Mouse (Mus musculus) ES-E14 (cell line): ENCODE data around the gene Cyb5d1. TPM values are rescaled to one million over a fixed set of nuclear protein-coding genes. Genes with fewer than 3 reads are reported as not detected.
A peak's percentile ranks its signal among the peaks of the same experiment; 100 is the strongest.

ENCODE experiments used
- DNase-seq: peaks from one replicate; pipeline ENCODE4 v3.0.0-alpha.2; 2013; ENCODE audit warnings: low read depth, low spot score
- H3K27ac ChIP-seq: 2 replicates; pipeline ENCODE4 v1.5.1; 2012; ENCODE audit warnings: low read depth, mild to moderate bottlenecking, low read length, moderate library complexity, mixed read lengths; ENCODE audit not compliant: poor library complexity, insufficient read depth, severe bottlenecking
- H3K36me3 ChIP-seq: 2 replicates; pipeline ENCODE4 v1.6.1; 2012; ENCODE audit warnings: mild to moderate bottlenecking, low read length, moderate library complexity, mixed read lengths; ENCODE audit not compliant: control insufficient read depth, poor library complexity, insufficient read depth, severe bottlenecking
- H3K4me1 ChIP-seq, 2 experiments: fragments of 150-350 bp in 1 of 2; sonication (generic) in 1 of 2; 2 replicates each; pipeline ENCODE4 v1.6.1; 2012; ENCODE audit warnings: low read length in 2 of 2, mild to moderate bottlenecking in 1 of 2, mixed read lengths in 1 of 2; ENCODE audit not compliant: control insufficient read depth in 2 of 2, insufficient read depth in 2 of 2, poor library complexity in 1 of 2
- H3K4me3 ChIP-seq, 2 experiments: fragments of 150-350 bp in 1 of 2; sonication (generic) in 1 of 2; 2 replicates each; pipeline ENCODE4 v1.5.1; 2012; ENCODE audit warnings: low read length in 2 of 2, low read depth in 1 of 2, mild to moderate bottlenecking in 1 of 2, mixed read lengths in 1 of 2; ENCODE audit not compliant: insufficient read depth in 1 of 2, poor library complexity in 1 of 2, severe bottlenecking in 1 of 2
- H3K9ac ChIP-seq: 2 replicates; pipeline ENCODE4 v1.6.1; 2012; ENCODE audit warnings: low read depth, mild to moderate bottlenecking, low read length, mixed read lengths; ENCODE audit not compliant: poor library complexity, insufficient read depth, severe bottlenecking
- H3K9me3 ChIP-seq: fragments of 150-350 bp; sonication (generic); 2 replicates; pipeline ENCODE4 v1.6.1; 2012; ENCODE audit warnings: low read depth, mild to moderate bottlenecking, low read length; ENCODE audit not compliant: control insufficient read depth, insufficient read depth
- CHD2 ChIP-seq: IDR thresholded peaks from 2 replicates; pipeline ENCODE4 v1.6.1; 2014; ENCODE audit warnings: mild to moderate bottlenecking, low read depth, low read length, inconsistent platforms
- HCFC1 ChIP-seq: IDR thresholded peaks from 2 replicates; pipeline ENCODE4 v1.6.1; 2012; ENCODE audit warnings: low read length, inconsistent platforms, borderline replicate concordance; ENCODE audit not compliant: insufficient read depth
- MAFK ChIP-seq: IDR thresholded peaks from 2 replicates; pipeline ENCODE4 v1.6.1; 2014; ENCODE audit warnings: mild to moderate bottlenecking, low read depth, low read length, inconsistent platforms; ENCODE audit not compliant: insufficient read depth
- ZC3H11A ChIP-seq: IDR thresholded peaks from 2 replicates; pipeline ENCODE4 v1.6.1; 2012; ENCODE audit warnings: low read depth, mild to moderate bottlenecking, inconsistent platforms, low read length, borderline replicate concordance
- ZNF384 ChIP-seq: IDR thresholded peaks from 2 replicates; pipeline ENCODE4 v1.6.1; 2012; ENCODE audit warnings: low read depth, low read length, inconsistent platforms
- in situ Hi-C, 2 experiments: fragments of 600-800 bp; cut with MboI; formaldehyde crosslinking; loops; one replicate each; pipeline ENCODE4 v1.15.1; 2025; ENCODE audit warnings: low sequenced_read_pairs in 2 of 2, inconsistent platforms in 1 of 2; ENCODE audit not compliant: unreplicated experiment in 2 of 2
- total RNA-seq: library from RNA; depleted of rRNA; stranded (reverse); fragments of 300-350 nt; gene quantifications from 2 replicates; pipeline ENCODE4 v1.2.3, GENCODE M21; 2012

Cyb5d1 gene
- total RNA-seq, 1 experiment, result 29.0 TPM

GRCm38 (mm10) chr11:69431829-69432639 lies 36.6 kb upstream of the Cyb5d1 start:
- no peaks in the 10 kb centered on the region for H3K9me3 ChIP-seq
- peaks cover 0 to 8% of the 10 kb centered on the region in 2 experiments; a peak in 2 of 4 replicates for H3K4me1 ChIP-seq
- TF ChIP-seq CHD2 (no peak), ZNF384 (no peak), ZC3H11A (peak; percentile 75), HCFC1 (no peak), MAFK (no peak)
- no peak overlapping the region for H3K27ac ChIP-seq
- no peak overlapping the region for H3K4me3 ChIP-seq
- no peak for DNase-seq
- in situ Hi-C loops, result no loop called here
- no peaks in the 10 kb centered on the region for H3K36me3 ChIP-seq
- no peak overlapping the region for H3K9ac ChIP-seq

GRCm38 (mm10) chr11:69430631-69431030 lies 35.2 kb upstream of the Cyb5d1 start:
- H3K9me3 ChIP-seq, result no peaks in the 10 kb centered on the region
- no peak overlapping the region for H3K27ac ChIP-seq
- peaks cover 2 to 8% of the 10 kb centered on the region in 2 experiments; a peak in 2 of 4 replicates for H3K4me1 ChIP-seq
- peak overlapping the region; percentile 10; the same call in 1 of the 2 replicates for H3K9ac ChIP-seq
- in situ Hi-C loops, result no loop called here
- H3K36me3 ChIP-seq, result no peaks in the 10 kb centered on the region
- no peak for DNase-seq
- TF ChIP-seq MAFK, result no peak
- TF ChIP-seq ZNF384, result no peak
- no peak for TF ChIP-seq ZC3H11A
- no peak for TF ChIP-seq CHD2
- no peak for TF ChIP-seq HCFC1
- H3K4me3 ChIP-seq, result peak overlapping the region; percentile 0 to 40; a peak in 2 of 4 replicates

GRCm38 (mm10) chr11:69429313-69429712 lies 33.9 kb upstream of the Cyb5d1 start:
- Histone ChIP-seq H3K4me3 (no peak overlapping the region), H3K9ac (no peak overlapping the region), H3K4me1 (peaks cover 2 to 8% of the 10 kb centered on the region in 2 experiments; a peak in 2 of 4 replicates), H3K36me3 (no peaks in the 10 kb centered on the region), H3K9me3 (no peaks in the 10 kb centered on the region), H3K27ac (no peak overlapping the region)
- in situ Hi-C loops, result no loop called here
- no peak for DNase-seq
- TF ChIP-seq ZC3H11A, result no peak
- no peak for TF ChIP-seq ZNF384
- TF ChIP-seq HCFC1, result no peak
- no peak for TF ChIP-seq MAFK
- no peak for TF ChIP-seq CHD2

- no peaks in the 10 kb centered on the region for H3K9me3 ChIP-seq
- TF ChIP-seq MAFK (no peak), CHD2 (no peak), HCFC1 (no peak), ZNF384 (no peak), ZC3H11A (no peak)
- DNase-seq, result peak; percentile 90
- H3K4me3 ChIP-seq, result no peak overlapping the region
- in situ Hi-C loops, result no loop called here
- no peak overlapping the region for H3K9ac ChIP-seq
- H3K4me1 ChIP-seq, result peaks cover 2 to 8% of the 10 kb centered on the region in 2 experiments; a peak in 2 of 4 replicates
- no peak overlapping the region for H3K27ac ChIP-seq
- H3K36me3 ChIP-seq, result no peaks in the 10 kb centered on the region
Measured at GRCm38 (mm10) chr11:69428751-69429150, 33.3 kb upstream of the Cyb5d1 start.
